Mouse (Mus musculus) bone marrow, adult 2 months (tissue): ENCODE data around the gene Tgif1. TPM values are rescaled to one million over a fixed set of nuclear protein-coding genes. Genes with fewer than 3 reads are reported as not detected.
A peak's percentile ranks its signal among the peaks of the same experiment; 100 is the strongest.
"Not testable (repeated sequence)": the region's sequence is repeated elsewhere in the genome, so short reads cannot be mapped to it uniquely, and the experiment has no call there.

Experiments
- H3K27ac ChIP-seq: fragments of 200-500 bp; 2 replicates; pipeline ENCODE4 v1.5.1; 2012; ENCODE audit warnings: low read depth, mild to moderate bottlenecking, control low read depth, inconsistent platforms, low read length; ENCODE audit not compliant: control insufficient read depth, poor library complexity, insufficient read depth
- H3K4me1 ChIP-seq: fragments of 200-500 bp; 2 replicates; pipeline ENCODE4 v1.6.1; 2011; ENCODE audit warnings: low read length; ENCODE audit not compliant: control insufficient read depth, insufficient read depth
- H3K4me3 ChIP-seq: fragments of 200-500 bp; replicated peaks from 2 replicates; pipeline ENCODE3; 2011; ENCODE audit warnings: mild to moderate bottlenecking, low read depth, low read length, control low read depth; ENCODE audit not compliant: control insufficient read depth
- CTCF ChIP-seq: fragments of 200-500 bp; IDR thresholded peaks from 2 replicates; pipeline ENCODE4 v1.5.1; 2011; ENCODE audit warnings: low read length, control low read depth; ENCODE audit not compliant: control insufficient read depth, insufficient read depth
- POLR2A ChIP-seq: fragments of 200-500 bp; IDR thresholded peaks from 2 replicates; pipeline ENCODE4 v1.6.1; 2011; ENCODE audit warnings: low read depth, mild to moderate bottlenecking, control low read depth, low read length, borderline replicate concordance; ENCODE audit not compliant: control insufficient read depth
- WGBS: fragments of 180-500 bp; shearing (Covaris S2); methylation state at CpG from one replicate; pipeline ENCODE4 v1.1.7; 2018; 5-methylcytosine and 5-hydroxymethylcytosine counted together
- polyA plus RNA-seq: library from polyadenylated mRNA; stranded (reverse); fragments of >200 nt; gene quantifications from 2 replicates; pipeline ENCODE4 v1.2.4, GENCODE M21; 2011; ENCODE audit warnings: low replicate concordance; ENCODE audit not compliant: missing spikeins, insufficient read depth, insufficient read length

Tgif1 gene
- polyA plus RNA-seq, 1 experiment = 33.1 TPM

- whole genome bisulfite sequencing = 67% methylated on average over 10 of the region's 10 CpGs
- TF ChIP-seq CTCF = no peak
- TF ChIP-seq POLR2A = no peak
- no peaks in the 10 kb centered on the region for H3K4me1 ChIP-seq
- H3K4me3 ChIP-seq = no peak overlapping the region
- no peak overlapping the region for H3K27ac ChIP-seq
Observed at GRCm38 (mm10) chr17:70844971-70845370, 8.4 kb downstream of the Tgif1 start.

- no peak overlapping the region for H3K4me3 ChIP-seq
- no peaks in the 10 kb centered on the region for H3K4me1 ChIP-seq
- TF ChIP-seq CTCF = no peak
- TF ChIP-seq POLR2A = no peak
- H3K27ac ChIP-seq = no peak overlapping the region
- 89% methylated on average over 4 of the region's 4 CpGs for WGBS
Observed at GRCm38 (mm10) chr17:70843252-70843651, 10.1 kb downstream of the Tgif1 start.

- TF ChIP-seq CTCF (no peak), POLR2A (no peak)
- Histone ChIP-seq H3K4me1 (no peaks in the 10 kb centered on the region), H3K27ac (no peak overlapping the region), H3K4me3 (no peak overlapping the region)
- 73% methylated on average over 5 of the region's 5 CpGs for WGBS
Observed at GRCm38 (mm10) chr17:70838533-70838932, 14.8 kb downstream of the Tgif1 start.

GRCm38 (mm10) chr17:70838031-70838430 is 15.3 kb downstream of the Tgif1 start:
- 81% methylated on average over 7 of the region's 7 CpGs for WGBS
- Histone ChIP-seq H3K4me3 (no peak overlapping the region), H3K4me1 (no peaks in the 10 kb centered on the region), H3K27ac (no peak overlapping the region)
- no peak for TF ChIP-seq POLR2A
- TF ChIP-seq CTCF = no peak

- 80% methylated on average over 6 of the region's 6 CpGs for WGBS
- H3K27ac ChIP-seq, H3K4me3 ChIP-seq, H3K4me1 ChIP-seq: not testable (repeated sequence)
Observed at GRCm38 (mm10) chr17:70837474-70837873, 15.9 kb downstream of the Tgif1 start.

GRCm38 (mm10) chr17:70836820-70837219 is 16.5 kb downstream of the Tgif1 start:
- WGBS = 81% methylated on average over 7 of the region's 7 CpGs
- TF ChIP-seq CTCF = no peak
- no peak for TF ChIP-seq POLR2A
- Histone ChIP-seq H3K4me1 (no peaks in the 10 kb centered on the region), H3K27ac (no peak overlapping the region), H3K4me3 (no peak overlapping the region)

- H3K4me3 ChIP-seq = no peak overlapping the region
- no peak overlapping the region for H3K27ac ChIP-seq
- H3K4me1 ChIP-seq = no peaks in the 10 kb centered on the region; the same call in 1 of the 2 replicates
- 7% methylated on average over 10 of the region's 10 CpGs for WGBS
- TF ChIP-seq CTCF = no peak
- TF ChIP-seq POLR2A = no peak
Observed at GRCm38 (mm10) chr17:70835071-70835790, 18.1 kb downstream of the Tgif1 start.

GRCm38 (mm10) chr17:70834430-70834965 is 18.8 kb downstream of the Tgif1 start:
- TF ChIP-seq POLR2A (no peak), CTCF (no peak)
- no peaks in the 10 kb centered on the region; the same call in 1 of the 2 replicates for H3K4me1 ChIP-seq
- H3K4me3 ChIP-seq = peak overlapping the region; percentile 33
- H3K27ac ChIP-seq = peak overlapping the region; percentile 64; the same call in 1 of the 2 replicates
- 1% methylated on average over 29 of the region's 29 CpGs for WGBS
